Mouse (Mus musculus) MEL (cell line): ENCODE results near the gene Slk. TPM values are rescaled to one million over a fixed set of nuclear protein-coding genes. Genes with fewer than 3 reads are reported as not detected.

ENCODE experiments used
- DNase-seq: peaks from one replicate; pipeline ENCODE4 v3.0.0; 2011; ENCODE audit warnings: low read depth, low spot score
- H3K27ac ChIP-seq: 2 replicates; pipeline ENCODE4 v1.5.1; 2012; ENCODE audit warnings: low read depth, mild to moderate bottlenecking, control low read depth, low read length, moderate library complexity; ENCODE audit not compliant: control insufficient read depth
- H3K27me3 ChIP-seq, 2 experiments: fragments of 150-350 bp in 1 of 2; sonication (generic) in 1 of 2; 2 replicates each; pipeline ENCODE4 v1.6.1; 2012; ENCODE audit warnings: low read length in 2 of 2, mild to moderate bottlenecking in 2 of 2, improper control_type of control experiment in 1 of 2, moderate library complexity in 1 of 2; ENCODE audit not compliant: insufficient read depth in 2 of 2, control insufficient read depth in 1 of 2
- H3K36me3 ChIP-seq, 2 experiments: 2 replicates each; pipeline ENCODE4 v1.6.1; 2012 to 2014; ENCODE audit warnings: low read length in 2 of 2, improper control_type of control experiment in 1 of 2, inconsistent platforms in 1 of 2, mild to moderate bottlenecking in 1 of 2; ENCODE audit not compliant: insufficient read depth in 2 of 2, control insufficient read depth in 1 of 2
- H3K4me1 ChIP-seq, 2 experiments: fragments of 150-350 bp in 1 of 2; sonication (generic) in 1 of 2; 2 replicates each; pipeline ENCODE4 v1.6.1; 2012; ENCODE audit warnings: low read length in 2 of 2, improper control_type of control experiment in 1 of 2, mild to moderate bottlenecking in 1 of 2; ENCODE audit not compliant: insufficient read depth in 2 of 2, control insufficient read depth in 1 of 2
- H3K4me3 ChIP-seq, 2 experiments: fragments of 150-350 bp in 1 of 2; sonication (generic) in 1 of 2; 2 replicates each; pipeline ENCODE4 v1.5.1; 2012; ENCODE audit warnings: low read depth in 2 of 2, low read length in 2 of 2, mild to moderate bottlenecking in 2 of 2, moderate library complexity in 2 of 2, control low read depth in 1 of 2, improper control_type of control experiment in 1 of 2; ENCODE audit not compliant: control insufficient read depth in 1 of 2, insufficient read depth in 1 of 2
- H3K79me2 ChIP-seq: 2 replicates; pipeline ENCODE4 v1.6.1; 2012; ENCODE audit warnings: mild to moderate bottlenecking, low read length, moderate library complexity; ENCODE audit not compliant: control insufficient read depth, poor library complexity, insufficient read depth
- H3K9ac ChIP-seq: 2 replicates; pipeline ENCODE4 v1.6.1; 2012; ENCODE audit warnings: low read depth, mild to moderate bottlenecking, control low read depth, low read length, moderate library complexity; ENCODE audit not compliant: control insufficient read depth, poor library complexity, severe bottlenecking
- H3K9me3 ChIP-seq: fragments of 150-350 bp; sonication (generic); replicated peaks from 2 replicates; pipeline ENCODE4 v1.6.1; 2012; ENCODE audit warnings: mild to moderate bottlenecking, low read length, improper control_type of control experiment, moderate library complexity; ENCODE audit not compliant: insufficient read depth
- CHD1 ChIP-seq: IDR thresholded peaks from 2 replicates; pipeline ENCODE4 v1.6.1; 2012; ENCODE audit warnings: low read depth, mild to moderate bottlenecking, inconsistent platforms, low read length, improper control_type of control experiment
- CTCF ChIP-seq, 3 experiments: IDR thresholded peaks in 2 of 3; conservative IDR thresholded peaks in 1 of 3; 2 replicates each; pipeline ENCODE4 v1.5.1; 2011 to 2012; ENCODE audit warnings: low read length in 3 of 3, low read depth in 2 of 3, mild to moderate bottlenecking in 2 of 3, improper control_type of control experiment in 1 of 3, inconsistent platforms in 1 of 3, mixed read lengths in 1 of 3, moderate library complexity in 1 of 3; ENCODE audit not compliant: control insufficient read depth in 1 of 3, insufficient read depth in 1 of 3, poor library complexity in 1 of 3, severe bottlenecking in 1 of 3
- E2F4 ChIP-seq: IDR thresholded peaks from 2 replicates; pipeline ENCODE4 v1.6.1; 2011; ENCODE audit warnings: low read depth, low read length, improper control_type of control experiment, borderline replicate concordance
- ELF1 ChIP-seq: IDR thresholded peaks from 2 replicates; pipeline ENCODE4 v1.6.1; 2014; ENCODE audit warnings: low read depth, mild to moderate bottlenecking, inconsistent platforms, low read length, improper control_type of control experiment, moderate library complexity
- EP300 ChIP-seq, 2 experiments: IDR thresholded peaks; 2 replicates each; pipeline ENCODE4 v1.6.1; 2011; ENCODE audit warnings: improper control_type of control experiment in 2 of 2, low read length in 2 of 2, low read depth in 1 of 2, mild to moderate bottlenecking in 1 of 2
- ETS1 ChIP-seq: IDR thresholded peaks from 2 replicates; pipeline ENCODE4 v1.6.1; 2012; ENCODE audit warnings: low read depth, mild to moderate bottlenecking, inconsistent platforms, low read length, improper control_type of control experiment, moderate library complexity
- GATA1 ChIP-seq: IDR thresholded peaks from 2 replicates; pipeline ENCODE4 v1.6.1; 2011; ENCODE audit warnings: low read depth, low read length, improper control_type of control experiment
- HCFC1 ChIP-seq: IDR thresholded peaks from 2 replicates; pipeline ENCODE4 v1.6.1; 2012; ENCODE audit warnings: low read depth, mild to moderate bottlenecking, inconsistent platforms, low read length, improper control_type of control experiment, moderate library complexity
- JUND ChIP-seq: IDR thresholded peaks from 2 replicates; pipeline ENCODE4 v1.6.1; 2011; ENCODE audit warnings: low read depth, mild to moderate bottlenecking, improper control_type of control experiment, low read length
- MAFK ChIP-seq: IDR thresholded peaks from 2 replicates; pipeline ENCODE4 v1.6.1; 2011; ENCODE audit warnings: low read depth, mild to moderate bottlenecking, low read length, improper control_type of control experiment, borderline replicate concordance
- MAX ChIP-seq: IDR thresholded peaks from 2 replicates; pipeline ENCODE4 v1.6.1; 2011; ENCODE audit warnings: low read length, improper control_type of control experiment
- MEF2A ChIP-seq: IDR thresholded peaks from 2 replicates; pipeline ENCODE4 v1.6.1; 2014; ENCODE audit warnings: low read depth, mild to moderate bottlenecking, inconsistent platforms, low read length, improper control_type of control experiment; ENCODE audit not compliant: poor library complexity, insufficient replicate concordance, severe bottlenecking; ENCODE audit errors: extremely low read depth
- MXI1 ChIP-seq: IDR thresholded peaks from 2 replicates; pipeline ENCODE4 v1.6.1; 2011; ENCODE audit warnings: mild to moderate bottlenecking, low read depth, low read length, improper control_type of control experiment
- MYB ChIP-seq: IDR thresholded peaks from 2 replicates; pipeline ENCODE4 v1.6.1; 2011; ENCODE audit warnings: mild to moderate bottlenecking, low read depth, low read length, improper control_type of control experiment
- MYC ChIP-seq: IDR thresholded peaks from 2 replicates; pipeline ENCODE4 v1.6.1; 2011; ENCODE audit warnings: low read depth, mild to moderate bottlenecking, low read length, improper control_type of control experiment, moderate library complexity
- NELFE ChIP-seq: IDR thresholded peaks from 2 replicates; pipeline ENCODE4 v1.6.1; 2011; ENCODE audit warnings: low read depth, low read length, improper control_type of control experiment
- NRF1 ChIP-seq: IDR thresholded peaks from 2 replicates; pipeline ENCODE4 v1.6.1; 2014; ENCODE audit warnings: low read depth, mild to moderate bottlenecking, inconsistent platforms, low read length, improper control_type of control experiment, moderate library complexity; ENCODE audit not compliant: poor library complexity, insufficient read depth, severe bottlenecking
- POLR2AphosphoS2 ChIP-seq: IDR thresholded peaks from 2 replicates; pipeline ENCODE4 v1.6.1; 2011; ENCODE audit warnings: low read length, improper control_type of control experiment
- POLR2AphosphoS5 ChIP-seq: IDR thresholded peaks from 2 replicates; pipeline ENCODE4 v1.6.1; 2012; ENCODE audit warnings: low read depth, borderline replicate concordance, mild to moderate bottlenecking, inconsistent platforms, low read length, moderate library complexity, mixed read lengths
- RAD21 ChIP-seq: IDR thresholded peaks from 2 replicates; pipeline ENCODE4 v1.6.1; 2011; ENCODE audit warnings: mild to moderate bottlenecking, low read depth, low read length, improper control_type of control experiment
- RCOR1 ChIP-seq: IDR thresholded peaks from 2 replicates; pipeline ENCODE4 v1.6.1; 2012; ENCODE audit warnings: low read depth, mild to moderate bottlenecking, inconsistent platforms, low read length, improper control_type of control experiment
- SMC3 ChIP-seq: IDR thresholded peaks from 2 replicates; pipeline ENCODE4 v1.6.1; 2011; ENCODE audit warnings: low read depth, low read length, improper control_type of control experiment
- TAL1 ChIP-seq: IDR thresholded peaks from 2 replicates; pipeline ENCODE4 v1.6.1; 2012; ENCODE audit warnings: mild to moderate bottlenecking, inconsistent platforms, low read length, moderate library complexity, mixed read lengths
- TBP ChIP-seq: IDR thresholded peaks from 2 replicates; pipeline ENCODE4 v1.8.0; 2011; ENCODE audit warnings: low read depth, low read length, improper control_type of control experiment
- TCF12 ChIP-seq: IDR thresholded peaks from 2 replicates; pipeline ENCODE4 v1.6.1; 2014; ENCODE audit warnings: low read depth, mild to moderate bottlenecking, inconsistent platforms, low read length, improper control_type of control experiment, moderate library complexity
- UBTF ChIP-seq: IDR thresholded peaks from 2 replicates; pipeline ENCODE4 v1.6.1; 2012; ENCODE audit warnings: low read depth, mild to moderate bottlenecking, inconsistent platforms, low read length, improper control_type of control experiment, moderate library complexity, borderline replicate concordance; ENCODE audit not compliant: insufficient read depth
- USF2 ChIP-seq, 2 experiments: IDR thresholded peaks; 2 replicates each; pipeline ENCODE4 v1.6.1; 2011 to 2012; ENCODE audit warnings: improper control_type of control experiment in 2 of 2, low read length in 2 of 2, borderline replicate concordance in 1 of 2, inconsistent platforms in 1 of 2, low read depth in 1 of 2, mild to moderate bottlenecking in 1 of 2; ENCODE audit not compliant: insufficient read depth in 1 of 2
- ZC3H11A ChIP-seq: IDR thresholded peaks from 2 replicates; pipeline ENCODE4 v1.6.1; 2012; ENCODE audit warnings: low read depth, mild to moderate bottlenecking, inconsistent platforms, low read length, improper control_type of control experiment
- ZKSCAN1 ChIP-seq: IDR thresholded peaks from 2 replicates; pipeline ENCODE4 v1.6.1; 2012; ENCODE audit warnings: low read depth, mild to moderate bottlenecking, inconsistent platforms, low read length, improper control_type of control experiment, moderate library complexity
- ZMIZ1 ChIP-seq: IDR thresholded peaks from 2 replicates; pipeline ENCODE4 v1.6.1; 2012; ENCODE audit warnings: low read depth, mild to moderate bottlenecking, inconsistent platforms, low read length, improper control_type of control experiment, moderate library complexity
- polyA plus RNA-seq, 2 experiments: library from polyadenylated mRNA; stranded (reverse) in 1 of 2; unstranded in 1 of 2; fragments of >175 nt in 1 of 2; fragments of >200 nt in 1 of 2; gene quantifications; 2 replicates each; pipeline versions ENCODE4 v1.2.1 to v1.2.4; 2012; ENCODE audit warnings: low replicate concordance in 2 of 2, low read depth in 1 of 2; ENCODE audit not compliant: insufficient read length in 2 of 2, insufficient read depth in 1 of 2, missing spikeins in 1 of 2
- total RNA-seq: library from RNA; depleted of rRNA; stranded (reverse); fragments of 300-350 nt; gene quantifications from 2 replicates; pipeline ENCODE4 v1.2.3, GENCODE M21; 2012

Gene Slk
- total and polyA plus RNA-seq, 3 experiments = 65.0 to 103 (median 88.2) TPM

DNA sequence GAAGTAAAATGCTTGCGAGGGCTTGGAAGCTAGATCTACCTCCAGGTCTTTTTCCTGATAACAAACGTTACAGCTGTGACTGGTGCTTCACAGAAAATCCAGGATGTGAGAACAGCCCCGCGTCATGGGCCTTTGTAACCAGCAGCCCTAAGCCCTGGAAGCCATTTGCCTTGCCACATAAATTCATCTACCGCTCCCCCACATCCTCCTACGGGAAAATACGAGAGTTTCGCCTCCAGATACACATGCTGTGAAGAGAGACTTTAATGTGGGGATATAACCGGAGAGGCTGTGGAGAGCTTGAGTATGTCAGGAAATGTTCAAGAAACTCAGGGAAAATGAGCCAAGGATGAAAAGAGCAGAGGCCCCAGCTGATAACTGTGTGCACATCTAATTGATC lies 30.3 kb upstream of the Slk start:
- Histone ChIP-seq H3K4me3 (no peak overlapping the region), H3K27me3 (no peaks in the 10 kb centered on the region; a peak in 1 of 4 replicates), H3K36me3 (no peaks in the 10 kb centered on the region), H3K79me2 (no peaks in the 10 kb centered on the region), H3K27ac (no peak overlapping the region), H3K9ac (no peak overlapping the region), H3K4me1 (no peaks in the 10 kb centered on the region), H3K9me3 (no peaks in the 10 kb centered on the region)
- DNase-seq = no peak
- no peak for TF ChIP-seq TBP
- no peak for TF ChIP-seq MAX
- TF ChIP-seq GATA1 = no peak
- TF ChIP-seq ETS1 = no peak
- no peak for TF ChIP-seq TCF12
- TF ChIP-seq CHD1 = no peak
- no peak for TF ChIP-seq RAD21
- TF ChIP-seq MYC = no peak
- no peak for TF ChIP-seq EP300 (IDR thresholded peaks at IDR 0.05; ENCODE audit: low read depth in 1 of 2, low read length in 2 of 2)
- no peak for TF ChIP-seq ZC3H11A
- TF ChIP-seq ZMIZ1 = no peak
- TF ChIP-seq POLR2AphosphoS5 = no peak
- TF ChIP-seq NELFE = no peak
- TF ChIP-seq E2F4 = no peak
- no peak for TF ChIP-seq MYB
- no peak for TF ChIP-seq CTCF (IDR thresholded peaks at IDR 0.05 in 2 of 3, conservative IDR thresholded peaks at IDR 0.05 in 1 of 3; ENCODE audit: control insufficient read depth in 1 of 3, insufficient read depth in 1 of 3, low read depth in 2 of 3, low read length in 3 of 3, poor library complexity in 1 of 3, severe bottlenecking in 1 of 3)
- no peak for TF ChIP-seq SMC3
- TF ChIP-seq ELF1 = no peak
- no peak for TF ChIP-seq HCFC1
- no peak for TF ChIP-seq ZKSCAN1

DNA sequence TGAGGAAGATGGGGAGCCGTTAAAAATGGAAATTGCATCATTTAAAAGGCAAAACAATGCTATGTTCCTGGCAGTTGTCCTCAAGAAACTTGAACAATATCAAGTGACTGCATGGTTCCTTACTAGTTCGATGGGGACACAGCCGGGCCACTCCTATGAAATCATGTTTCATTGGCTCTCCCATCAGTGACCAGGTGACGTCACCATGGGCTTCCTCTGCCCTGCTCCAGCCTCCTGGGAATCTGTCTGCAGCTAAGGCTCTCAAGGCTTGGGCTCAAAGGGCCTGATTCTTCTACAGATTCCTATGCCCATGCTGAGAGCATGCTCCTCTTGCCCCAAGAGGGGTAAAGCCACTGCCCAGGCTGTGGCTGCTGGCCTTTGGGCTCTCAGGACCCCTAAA lies 29.9 kb upstream of the Slk start:
- no peak overlapping the region for H3K9ac ChIP-seq
- TF ChIP-seq NRF1 = no peak
- no peak for TF ChIP-seq ZKSCAN1
- no peak for TF ChIP-seq MXI1
- TF ChIP-seq POLR2AphosphoS2 = no peak
- no peak for TF ChIP-seq RCOR1
- TF ChIP-seq MAFK = no peak
- TF ChIP-seq USF2 (IDR thresholded peaks at IDR 0.05; ENCODE audit: borderline replicate concordance in 1 of 2, insufficient read depth in 1 of 2, low read depth in 1 of 2, low read length in 2 of 2) = no peak
- TF ChIP-seq UBTF = no peak
- TF ChIP-seq MEF2A = no peak
- no peak for TF ChIP-seq JUND
- TF ChIP-seq E2F4 = no peak
- no peak for TF ChIP-seq TBP
- TF ChIP-seq TAL1 = no peak
- TF ChIP-seq ELF1 = no peak
- TF ChIP-seq MYC = no peak
- no peak for TF ChIP-seq GATA1
- no peaks in the 10 kb centered on the region for H3K79me2 ChIP-seq
- no peaks in the 10 kb centered on the region for H3K36me3 ChIP-seq
- no peaks in the 10 kb centered on the region; a peak in 1 of 4 replicates for H3K27me3 ChIP-seq
- H3K4me3 ChIP-seq = no peak overlapping the region
- no peak overlapping the region for H3K27ac ChIP-seq
- no peak for DNase-seq
- no peaks in the 10 kb centered on the region for H3K9me3 ChIP-seq
- H3K4me1 ChIP-seq = no peaks in the 10 kb centered on the region
